Mouse (Mus musculus): ENCODE measurements around the gene Wscd2.

Gene Wscd2

GRCm38 (mm10) chr5:113499421-113499820 is 9.3 kb downstream of the Wscd2 start:
- CTCF ChIA-PET = no interaction called here
- POLR2A ChIA-PET = interaction anchor here in 1 of 4 experiments (1.0 to 2.1 kb wide), 2 partner anchors 9 to 10 kb away, joined by 4 to 8 read pairs; partner anchors contain the start of gene Wscd2

- POLR2A ChIA-PET = interaction anchor here (0.6 to 6.5 kb wide), 21 partner anchors 10 to 369 kb away, joined by 3 to 74 read pairs (median 3); partner anchors contain the start of genes Wscd2 (in 2 of the 4) and 1700069L16Rik (in 1 of the 4)
- CTCF ChIA-PET = interaction anchor here in 3 of 4 experiments (0.6 to 1.6 kb wide), 6 partner anchors 10 to 653 kb away, joined by 3 to 7 read pairs (median 5); partner anchors contain the start of gene 1700069L16Rik (in 2 of the 3)
Measured at GRCm38 (mm10) chr5:113503276-113503675, 13.1 kb downstream of the Wscd2 start.

GRCm38 (mm10) chr5:113504654-113505053 is 14.5 kb downstream of the Wscd2 start:
- ChIA-PET POLR2A (interaction anchor here in 2 of 4 experiments (0.5 to 6.5 kb wide), 33 partner anchors 8 to 873 kb away, joined by 3 to 74 read pairs (median 4); partner anchors contain the start of genes Wscd2 (in 2 of the 2) and 1700069L16Rik (in 1 of the 2)), CTCF (interaction anchor here in 2 of 4 experiments (0.5 to 1.4 kb wide), 7 partner anchors 33 to 471 kb away, joined by 3 to 7 read pairs (median 3); partner anchors contain the start of gene 1700069L16Rik (in 1 of the 2))

GRCm38 (mm10) chr5:113506065-113506464 is 15.9 kb downstream of the Wscd2 start:
- POLR2A ChIA-PET = interaction anchor here (0.6 to 6.5 kb wide), 28 partner anchors 10 to 221 kb away, joined by 3 to 74 read pairs (median 4); partner anchors contain the start of genes 1700069L16Rik (in 2 of the 4) and Wscd2 (in 1 of the 4)
- CTCF ChIA-PET = no interaction called here

- ChIA-PET POLR2A (interaction anchor here (0.5 to 6.5 kb wide), 36 partner anchors 10 to 385 kb away, joined by 3 to 74 read pairs (median 4); partner anchors contain the start of genes 1700069L16Rik (in 2 of the 4), Ficd (in 1 of the 4) and Wscd2 (in 1 of the 4)), CTCF (interaction anchor here in 2 of 4 experiments (0.6 to 1.0 kb wide), 2 partner anchors 141 to 218 kb away, joined by 3 to 4 read pairs; partner anchors contain the start of gene 1700069L16Rik (in 1 of the 2))
Measured at GRCm38 (mm10) chr5:113506779-113507178, 16.6 kb downstream of the Wscd2 start.

GRCm38 (mm10) chr5:113509167-113509566 is 19.0 kb downstream of the Wscd2 start:
- POLR2A ChIA-PET = interaction anchor here in 2 of 4 experiments (0.6 to 6.5 kb wide), 10 partner anchors 7 to 140 kb away, joined by 3 to 74 read pairs (median 5); partner anchors contain the start of gene Wscd2 (in 1 of the 2)
- CTCF ChIA-PET = no interaction called here

GRCm38 (mm10) chr5:113513640-113514039 is 23.5 kb downstream of the Wscd2 start:
- POLR2A ChIA-PET = interaction anchor here in 3 of 4 experiments (0.6 to 4.0 kb wide), 13 partner anchors 10 to 418 kb away, joined by 3 to 20 read pairs (median 5); partner anchors contain the start of gene Wscd2 (in 1 of the 3)
- CTCF ChIA-PET = interaction anchor here in 3 of 4 experiments (0.7 to 1.3 kb wide), 6 partner anchors 67 to 381 kb away, joined by 3 to 17 read pairs (median 4); partner anchors contain the start of genes 1700069L16Rik (in 2 of the 3) and Tmem211 (in 1 of the 3)

GRCm38 (mm10) chr5:113514062-113514461 is 23.9 kb downstream of the Wscd2 start:
- ChIA-PET CTCF (interaction anchor here in 2 of 4 experiments (0.7 kb wide), 3 partner anchors 138 to 381 kb away, joined by 4 to 17 read pairs (median 5); partner anchors contain the start of gene Tmem211 (in 1 of the 2)), POLR2A (interaction anchor here in 3 of 4 experiments (0.5 to 3.7 kb wide), 13 partner anchors 10 to 1674 kb away, joined by 3 to 20 read pairs (median 4); no protein-coding TSS in a partner anchor)

- POLR2A ChIA-PET = interaction anchor here (0.5 to 3.6 kb wide), 20 partner anchors 8 to 200 kb away, joined by 3 to 30 read pairs (median 4); no protein-coding TSS in a partner anchor
- CTCF ChIA-PET = interaction anchor here in 2 of 4 experiments (0.6 to 1.2 kb wide), 5 partner anchors 22 to 792 kb away, joined by 3 to 5 read pairs (median 3); no protein-coding TSS in a partner anchor
Measured at GRCm38 (mm10) chr5:113516119-113516872, 26.2 kb downstream of the Wscd2 start.

GRCm38 (mm10) chr5:113516873-113517336 is 26.8 kb downstream of the Wscd2 start:
- POLR2A ChIA-PET = interaction anchor here (0.5 to 3.6 kb wide), 22 partner anchors 8 to 200 kb away, joined by 3 to 30 read pairs (median 4); no protein-coding TSS in a partner anchor
- CTCF ChIA-PET = interaction anchor here in 1 of 4 experiments (0.6 to 1.2 kb wide), 4 partner anchors 22 to 792 kb away, joined by 3 to 4 read pairs (median 4); no protein-coding TSS in a partner anchor

GRCm38 (mm10) chr5:113517387-113517786 is 27.3 kb downstream of the Wscd2 start:
- CTCF ChIA-PET = interaction anchor here in 1 of 4 experiments (0.9 to 1.2 kb wide), 4 partner anchors 21 to 46 kb away, joined by 3 to 4 read pairs (median 3); no protein-coding TSS in a partner anchor
- POLR2A ChIA-PET = interaction anchor here (0.6 to 3.6 kb wide), 21 partner anchors 9 to 141 kb away, joined by 3 to 30 read pairs (median 5); no protein-coding TSS in a partner anchor

GRCm38 (mm10) chr5:113521037-113521436 is 30.9 kb downstream of the Wscd2 start:
- CTCF ChIA-PET = interaction anchor here in 1 of 4 experiments (0.6 kb wide), 1 partner anchor 216 kb away, joined by 3 read pairs; no protein-coding TSS in a partner anchor
- POLR2A ChIA-PET = interaction anchor here in 3 of 4 experiments (0.6 to 2.5 kb wide), 3 partner anchors 16 to 55 kb away, joined by 3 to 6 read pairs (median 5); no protein-coding TSS in a partner anchor

GRCm38 (mm10) chr5:113538826-113539225 is 48.7 kb downstream of the Wscd2 start:
- POLR2A ChIA-PET = interaction anchor here in 2 of 4 experiments (1.1 to 1.3 kb wide), 3 partner anchors 12 to 93 kb away, joined by 3 to 6 read pairs (median 3); no protein-coding TSS in a partner anchor
- CTCF ChIA-PET = interaction anchor here in 1 of 4 experiments (1.1 to 1.2 kb wide), 2 partner anchors 22 to 51 kb away, joined by 3 to 5 read pairs; no protein-coding TSS in a partner anchor

GRCm38 (mm10) chr5:113539438-113539837 is 49.3 kb downstream of the Wscd2 start:
- ChIA-PET CTCF (interaction anchor here in 1 of 4 experiments (1.1 to 1.2 kb wide), 2 partner anchors 22 to 51 kb away, joined by 3 to 5 read pairs; no protein-coding TSS in a partner anchor), POLR2A (interaction anchor here in 2 of 4 experiments (0.6 to 1.3 kb wide), 3 partner anchors 12 to 32 kb away, joined by 3 to 6 read pairs (median 3); no protein-coding TSS in a partner anchor)

- POLR2A ChIA-PET = interaction anchor here in 2 of 4 experiments (0.6 to 1.3 kb wide), 2 partner anchors 23 to 30 kb away, joined by 3 to 5 read pairs; no protein-coding TSS in a partner anchor
- CTCF ChIA-PET = no interaction called here
Measured at GRCm38 (mm10) chr5:113539858-113540257, 49.7 kb downstream of the Wscd2 start.

- POLR2A ChIA-PET = interaction anchor here in 3 of 4 experiments (0.6 to 1.3 kb wide), 9 partner anchors 20 to 492 kb away, joined by 3 to 5 read pairs (median 3); no protein-coding TSS in a partner anchor
- CTCF ChIA-PET = interaction anchor here in 1 of 4 experiments (1.3 kb wide), 1 partner anchor 39 kb away, joined by 4 read pairs; no protein-coding TSS in a partner anchor
Measured at GRCm38 (mm10) chr5:113541196-113541595, 51.1 kb downstream of the Wscd2 start.

GRCm38 (mm10) chr5:113542885-113543476 is 52.8 kb downstream of the Wscd2 start:
- CTCF ChIA-PET = interaction anchor here in 3 of 4 experiments (0.6 to 1.3 kb wide), 6 partner anchors 25 to 427 kb away, joined by 3 to 4 read pairs (median 4); no protein-coding TSS in a partner anchor
- POLR2A ChIA-PET = interaction anchor here in 3 of 4 experiments (0.5 to 1.8 kb wide), 10 partner anchors 8 to 366 kb away, joined by 3 to 6 read pairs (median 3); partner anchors contain the start of gene Coro1c (in 1 of the 3)
